Mouse (Mus musculus) stomach, postnatal 0 days (tissue): Measurements from ENCODE around the gene Iffo2.

ENCODE experiments used
- CTCF ChIP-seq: IDR thresholded peaks from 2 replicates; pipeline ENCODE4 v1.5.1; 2016; ENCODE audit warnings: antibody characterized with exemption, low read depth, mild to moderate bottlenecking, moderate library complexity
- EP300 ChIP-seq: optimal IDR thresholded peaks from 2 replicates; pipeline ENCODE3; 2016; ENCODE audit warnings: antibody characterized with exemption

DNA sequence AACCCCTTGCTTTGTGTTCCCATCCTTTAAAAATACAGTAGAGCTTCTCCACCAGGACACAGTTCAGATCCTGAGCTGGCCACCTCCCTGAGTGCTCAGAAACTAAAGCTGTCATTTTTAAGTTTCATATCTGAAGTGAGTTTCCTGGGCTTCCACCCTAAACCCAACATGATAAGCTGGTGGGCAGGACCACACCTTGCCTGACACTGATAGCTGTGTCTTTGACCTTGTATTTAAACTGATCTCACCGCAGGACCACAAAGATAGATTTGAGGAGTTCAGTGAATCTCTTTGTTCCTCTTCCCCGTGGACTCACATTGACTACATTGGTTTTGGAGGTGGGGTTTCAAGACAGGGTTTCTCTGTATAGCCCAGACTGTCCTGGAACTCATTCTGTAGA is 17.4 kb upstream of the Iffo2 start:
- TF ChIP-seq CTCF, result no peak
- no peak for TF ChIP-seq EP300
